Mouse (Mus musculus) cerebellum, adult 11-12 months (tissue): Measurements from ENCODE around the gene Npas3.
A peak's percentile ranks its signal among the peaks of the same experiment; 100 is the strongest.

Experiments
- DNase-seq: peaks from one replicate; pipeline ENCODE4 v3.0.0; 2022

The Npas3 gene

GRCm38 (mm10) chr12:53297946-53298840 is 49.7 kb downstream of the Npas3 start:
- DNase-seq, result no peak

GRCm38 (mm10) chr12:53300964-53301363 is 52.5 kb downstream of the Npas3 start:
- DNase-seq, result no peak

- DNase-seq, result no peak
These were observed 53.7 kb downstream of the Npas3 start for GRCm38 (mm10) chr12:53302129-53302528.

- no peak for DNase-seq
These were observed 68.2 kb downstream of the Npas3 start for GRCm38 (mm10) chr12:53316715-53317114.

- no peak for DNase-seq
These were observed 69.3 kb downstream of the Npas3 start for GRCm38 (mm10) chr12:53317801-53318200.

- no peak for DNase-seq
These were observed 72.0 kb downstream of the Npas3 start for GRCm38 (mm10) chr12:53320526-53320925.

- DNase-seq, result no peak
These were observed 72.5 kb downstream of the Npas3 start for GRCm38 (mm10) chr12:53321018-53321417.

GRCm38 (mm10) chr12:53321944-53322343 is 73.5 kb downstream of the Npas3 start:
- DNase-seq, result no peak

- DNase-seq, result no peak
These were observed 79.2 kb downstream of the Npas3 start for GRCm38 (mm10) chr12:53327653-53328188.

- peak; percentile 5 for DNase-seq
These were observed 79.8 kb downstream of the Npas3 start for GRCm38 (mm10) chr12:53328257-53328736.

GRCm38 (mm10) chr12:53330141-53330540 is 81.7 kb downstream of the Npas3 start:
- DNase-seq, result no peak

GRCm38 (mm10) chr12:53331391-53331790 is 82.9 kb downstream of the Npas3 start:
- DNase-seq, result no peak

GRCm38 (mm10) chr12:53331800-53332199 is 83.3 kb downstream of the Npas3 start:
- no peak for DNase-seq

GRCm38 (mm10) chr12:53333251-53333650 is 84.8 kb downstream of the Npas3 start:
- DNase-seq, result no peak

- no peak for DNase-seq
These were observed 90.0 kb downstream of the Npas3 start for GRCm38 (mm10) chr12:53338349-53338948.

GRCm38 (mm10) chr12:53342741-53343140 is 94.3 kb downstream of the Npas3 start:
- no peak for DNase-seq

GRCm38 (mm10) chr12:53351860-53352259 is 103.4 kb downstream of the Npas3 start:
- no peak for DNase-seq

GRCm38 (mm10) chr12:53365751-53366150 is 117.3 kb downstream of the Npas3 start:
- no peak for DNase-seq

GRCm38 (mm10) chr12:53384851-53385250 is 136.4 kb downstream of the Npas3 start:
- no peak for DNase-seq

- no peak for DNase-seq
These were observed 157.4 kb downstream of the Npas3 start for GRCm38 (mm10) chr12:53405856-53406255.

GRCm38 (mm10) chr12:53407776-53408175 is 159.3 kb downstream of the Npas3 start:
- no peak for DNase-seq

GRCm38 (mm10) chr12:53409711-53410110 is 161.2 kb downstream of the Npas3 start:
- DNase-seq, result no peak

GRCm38 (mm10) chr12:53410647-53411046 is 162.2 kb downstream of the Npas3 start:
- DNase-seq, result no peak

- DNase-seq, result no peak
These were observed 167.6 kb downstream of the Npas3 start for GRCm38 (mm10) chr12:53416096-53416495.
